Mouse (Mus musculus) heart, postnatal 0 days (tissue): Measurements from ENCODE around the gene Espl1.

ENCODE experiments used
- CTCF ChIP-seq: IDR thresholded peaks from 2 replicates; pipeline ENCODE4 v1.5.1; 2016; ENCODE audit warnings: antibody characterized with exemption, control low read depth, low read depth
- EP300 ChIP-seq: IDR thresholded peaks from 2 replicates; pipeline ENCODE4 v1.6.1; 2016; ENCODE audit warnings: antibody characterized with exemption, low read depth

DNA sequence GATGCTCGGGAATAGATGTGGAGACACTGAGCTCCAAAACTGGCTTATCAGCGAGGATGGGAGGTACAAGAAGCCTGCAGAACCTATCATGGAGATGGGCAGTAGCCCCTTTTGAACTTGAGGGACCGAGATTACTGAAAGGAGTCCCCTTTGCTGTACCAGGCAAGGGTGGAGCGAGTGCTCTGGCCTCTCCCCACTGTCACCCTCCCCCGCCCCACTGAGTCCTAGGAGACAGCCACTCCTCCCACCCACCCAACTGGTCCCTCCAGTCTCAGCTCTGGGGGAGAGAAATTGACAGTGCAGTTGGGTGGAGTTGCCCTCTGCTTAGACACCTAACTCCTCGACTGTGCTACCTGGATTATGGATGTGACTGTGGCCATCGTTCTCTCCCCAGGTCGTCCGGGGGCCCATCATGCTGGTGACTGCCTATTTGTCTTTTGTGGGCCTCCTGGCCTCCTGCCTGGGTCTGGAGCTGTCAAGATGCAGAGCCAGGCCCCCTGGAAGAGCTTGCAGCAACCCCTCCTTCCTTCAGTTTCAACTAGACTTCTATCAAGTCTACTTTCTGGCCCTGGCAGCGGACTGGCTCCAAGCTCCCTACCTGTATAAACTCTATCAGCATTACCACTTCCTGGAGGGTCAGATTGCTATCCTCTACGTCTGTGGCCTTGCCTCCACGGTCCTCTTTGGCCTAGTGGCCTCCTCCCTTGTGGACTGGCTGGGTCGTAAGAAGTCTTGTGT lies 16.1 kb upstream of the Espl1 start:
- no peak for TF ChIP-seq CTCF
- TF ChIP-seq EP300: no peak
